Mouse (Mus musculus) midbrain, embryonic 13.5 days (tissue): ENCODE results near the gene Grin2d. TPM values are rescaled to one million over a fixed set of nuclear protein-coding genes. Genes with fewer than 3 reads are reported as not detected.

Source experiments
- ATAC-seq: fragments of 200-750 bp; cut with Nextera tagmentation; 2 replicates; pipeline ENCODE4 v1.8.0; 2017; ENCODE audit warnings: mild to moderate bottlenecking, moderate TSS enrichment, moderate library complexity
- H3K27ac ChIP-seq: fragments of 300-500 bp; sonication (generic); 2 replicates; pipeline ENCODE4 v1.5.1; 2015; ENCODE audit warnings: inconsistent platforms, mild to moderate bottlenecking, moderate library complexity
- H3K27me3 ChIP-seq: fragments of 300-500 bp; sonication (generic); 2 replicates; pipeline ENCODE4 v1.6.1; 2015; ENCODE audit warnings: mild to moderate bottlenecking, inconsistent platforms
- H3K36me3 ChIP-seq: fragments of 300-500 bp; sonication (generic); 2 replicates; pipeline ENCODE4 v1.6.1; 2015; ENCODE audit warnings: mild to moderate bottlenecking, inconsistent platforms
- H3K4me1 ChIP-seq: fragments of 300-500 bp; sonication (generic); replicated peaks from 2 replicates; pipeline ENCODE4 v1.6.1; 2015; ENCODE audit warnings: inconsistent platforms
- H3K4me2 ChIP-seq: fragments of 300-500 bp; sonication (generic); replicated peaks from 2 replicates; pipeline ENCODE4 v1.6.1; 2015; ENCODE audit warnings: moderate library complexity, mild to moderate bottlenecking, inconsistent platforms
- H3K4me3 ChIP-seq: fragments of 300-500 bp; sonication (generic); replicated peaks from 2 replicates; pipeline ENCODE4 v1.5.1; 2015; ENCODE audit warnings: mild to moderate bottlenecking, inconsistent platforms
- H3K9ac ChIP-seq: fragments of 300-500 bp; sonication (generic); replicated peaks from 2 replicates; pipeline ENCODE4 v1.6.1; 2015; ENCODE audit warnings: mild to moderate bottlenecking, inconsistent platforms
- H3K9me3 ChIP-seq: fragments of 300-500 bp; sonication (generic); 2 replicates; pipeline ENCODE4 v1.6.1; 2016; ENCODE audit warnings: mild to moderate bottlenecking, inconsistent platforms
- WGBS: fragments of 180-500 bp; shearing (Covaris S2); methylation state at CpG from one replicate; pipeline ENCODE4 v1.1.7; 2015; 5-methylcytosine and 5-hydroxymethylcytosine counted together
- polyA plus RNA-seq: library from polyadenylated mRNA; unstranded; fragments of >200 nt; fragmentation: Nextera tagmentation; extraction: Ambion mirVana; gene quantifications from 2 replicates; pipeline ENCODE4 v1.2.1, GENCODE M21; 2015

The Grin2d gene
- polyA plus RNA-seq, 1 experiment from 2014 or later, result 1.3 TPM

DNA sequence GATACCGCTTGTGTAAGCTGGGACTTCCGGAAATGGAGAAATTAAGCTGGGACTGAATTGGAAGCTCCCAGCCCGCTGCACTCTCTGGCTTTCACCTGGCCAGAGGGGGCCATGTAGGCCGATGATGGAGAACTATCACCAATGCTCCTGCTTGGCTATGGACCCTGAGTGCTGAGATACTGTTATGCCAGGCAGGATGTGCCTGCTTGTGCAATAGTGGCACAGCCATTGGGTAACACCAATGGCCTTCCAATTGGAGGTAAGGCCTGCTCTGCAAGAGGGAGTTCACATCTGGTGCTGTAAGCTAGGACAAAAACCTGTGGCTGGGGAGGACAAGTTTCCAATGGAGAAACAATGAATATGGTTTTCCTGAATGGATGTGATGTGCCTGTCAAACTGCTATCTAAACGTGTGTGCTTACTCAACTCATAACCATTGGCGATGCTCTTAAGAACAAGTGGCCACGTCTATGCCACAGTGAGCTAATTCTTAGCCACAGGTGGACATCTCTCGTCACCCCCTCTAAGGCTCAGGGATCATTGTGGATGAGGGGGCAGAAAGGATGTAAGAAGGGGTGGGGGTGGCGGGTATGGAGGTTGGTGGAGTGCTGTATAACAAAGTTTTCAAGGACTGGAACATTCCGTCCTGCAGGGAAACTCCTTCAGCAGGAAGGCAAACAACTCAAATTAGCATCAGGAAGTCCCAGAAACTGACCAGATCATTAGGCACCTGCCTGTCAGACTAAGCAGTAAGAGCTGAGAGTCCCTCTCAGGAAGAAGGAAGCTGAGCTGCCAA lies 35.0 kb downstream of the Grin2d start:
- 86% methylated on average over 10 of the region's 10 CpGs for WGBS
- H3K4me2 ChIP-seq, result no peak overlapping the region

DNA sequence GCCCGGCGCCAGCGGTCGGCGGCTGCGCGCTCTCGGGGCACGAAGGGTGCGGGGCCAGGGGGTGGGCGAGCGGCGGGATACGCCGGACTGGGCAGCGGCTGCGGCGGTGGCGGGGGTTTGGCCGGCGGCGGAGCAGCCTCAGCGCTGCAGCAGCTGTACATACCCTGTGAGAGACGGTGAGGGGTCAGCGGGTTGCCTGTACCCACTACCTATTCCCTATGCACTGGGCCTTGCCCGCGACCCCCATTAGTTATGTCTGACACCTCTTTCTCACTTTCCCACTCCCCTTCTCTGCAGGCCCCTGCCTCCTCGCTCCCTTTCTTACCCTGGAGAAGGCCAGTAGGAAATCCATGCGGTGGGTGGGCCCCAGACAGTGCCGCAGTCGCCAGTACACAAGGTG lies 44.3 kb downstream of the Grin2d start:
- peak overlapping the region; percentile 49 for H3K4me2 ChIP-seq
- H3K36me3 ChIP-seq, result peaks cover 6% of the 10 kb centered on the region; the same call in 1 of the 2 replicates
- H3K27me3 ChIP-seq, result peaks cover 64% of the 10 kb centered on the region
- peaks cover 35% of the 10 kb centered on the region for H3K4me1 ChIP-seq
- no peaks in the 10 kb centered on the region for H3K9me3 ChIP-seq
- peak overlapping the region; percentile 32; the same call in 1 of the 2 replicates for H3K9ac ChIP-seq
- ATAC-seq, result no peak
- WGBS, result 3% methylated on average over 31 of the region's 31 CpGs
- H3K27ac ChIP-seq, result no peak overlapping the region
- peak overlapping the region; percentile 31 for H3K4me3 ChIP-seq

More for the DNA sequence above, 35.0 kb downstream of the Grin2d start:
- no peak overlapping the region for H3K4me3 ChIP-seq
- H3K27me3 ChIP-seq, result peaks cover 16% of the 10 kb centered on the region
- no peak for ATAC-seq
- no peaks in the 10 kb centered on the region for H3K36me3 ChIP-seq
- no peaks in the 10 kb centered on the region for H3K9me3 ChIP-seq
- H3K27ac ChIP-seq, result no peak overlapping the region
- H3K9ac ChIP-seq, result no peak overlapping the region
- no peaks in the 10 kb centered on the region for H3K4me1 ChIP-seq

DNA sequence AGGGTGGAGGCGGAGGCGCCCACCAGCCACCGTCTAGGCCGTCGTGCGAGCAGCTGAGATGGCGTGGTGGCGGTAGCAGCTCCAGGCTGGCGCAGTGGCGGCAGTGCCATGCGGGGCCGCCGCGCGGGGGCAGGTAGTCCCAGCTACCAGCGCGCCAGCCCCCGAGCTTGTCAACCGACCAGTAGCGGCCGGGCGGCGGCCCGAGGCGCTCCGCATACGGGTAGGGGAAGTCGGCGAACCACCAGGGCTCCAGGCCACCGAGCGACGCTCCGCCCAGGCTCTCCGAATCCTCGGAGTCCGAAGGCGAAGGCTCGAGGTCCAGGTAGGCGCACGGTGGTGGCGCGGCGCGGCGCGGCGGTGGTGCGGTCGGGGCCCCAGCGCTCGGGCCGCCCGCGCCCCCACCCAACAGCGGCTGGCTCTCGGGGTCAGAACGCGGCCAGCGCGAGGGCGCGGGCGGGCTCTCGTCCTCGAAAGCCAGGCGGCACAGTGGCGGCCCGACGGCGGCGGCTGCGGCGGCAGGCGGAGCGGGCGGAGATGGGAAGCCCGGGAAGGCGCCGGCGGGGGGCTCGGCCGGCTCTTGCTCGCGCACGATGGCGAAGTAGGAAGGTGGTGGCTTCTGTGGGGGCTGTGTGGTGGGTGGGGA lies 44.9 kb downstream of the Grin2d start:
- Histone ChIP-seq H3K4me3 (peak overlapping the region; percentile 31), H3K27ac (no peak overlapping the region), H3K9ac (peak overlapping the region; percentile 32; the same call in 1 of the 2 replicates), H3K27me3 (peaks cover 64% of the 10 kb centered on the region), H3K4me2 (peak overlapping the region; percentile 49), H3K9me3 (no peaks in the 10 kb centered on the region), H3K36me3 (peaks cover 12% of the 10 kb centered on the region), H3K4me1 (peaks cover 35% of the 10 kb centered on the region)
- under 1% methylated on average over 80 of the region's 86 CpGs for WGBS
- no peak for ATAC-seq

DNA sequence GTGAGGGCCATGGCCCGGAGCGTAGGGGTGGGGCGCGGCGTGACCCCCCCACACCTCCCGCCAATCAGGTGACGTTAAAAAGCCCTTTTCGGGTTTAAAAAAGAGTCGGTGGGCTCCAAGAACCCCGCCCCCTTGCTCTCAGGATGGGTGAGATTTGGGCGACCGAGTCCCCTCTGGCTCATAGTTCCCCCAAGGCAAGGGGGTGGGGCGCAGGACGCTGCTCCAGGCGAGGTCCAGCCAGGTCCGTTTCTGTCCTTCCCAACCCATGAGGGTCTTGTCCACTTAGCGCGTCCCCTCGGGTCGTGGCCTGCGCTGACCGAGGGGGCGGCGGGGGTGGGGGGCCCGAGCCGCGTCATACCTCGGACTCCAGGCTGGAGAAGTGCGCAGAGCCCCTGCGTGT lies 45.8 kb downstream of the Grin2d start:
- Histone ChIP-seq H3K4me2 (peak overlapping the region; percentile 49), H3K4me1 (peaks cover 35% of the 10 kb centered on the region), H3K9me3 (no peaks in the 10 kb centered on the region), H3K4me3 (peak overlapping the region; percentile 31), H3K27ac (no peak overlapping the region), H3K36me3 (peaks cover 20% of the 10 kb centered on the region), H3K27me3 (peaks cover 60% of the 10 kb centered on the region), H3K9ac (peak overlapping the region; percentile 23; the same call in 1 of the 2 replicates)
- WGBS, result 11% methylated on average over 30 of the region's 30 CpGs
- ATAC-seq, result no peak

DNA sequence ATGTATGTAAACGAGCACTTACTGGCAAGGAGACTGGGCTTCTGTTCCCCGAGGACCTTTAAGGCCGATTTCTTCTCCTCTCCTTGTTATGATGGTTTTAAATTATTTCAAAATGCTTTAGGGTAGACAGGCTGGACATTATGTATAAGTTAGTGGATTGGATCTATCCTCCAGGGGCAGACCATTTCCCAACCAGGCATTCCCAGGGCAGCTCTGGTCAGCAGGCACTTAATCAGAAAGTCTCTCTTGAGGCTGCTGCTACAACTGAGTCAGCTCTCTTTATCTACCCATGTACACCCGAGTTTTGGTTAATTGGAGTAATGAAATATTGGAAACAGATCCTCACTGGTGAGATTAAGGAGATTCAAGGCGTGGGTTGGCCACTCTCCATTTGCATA lies 47.1 kb downstream of the Grin2d start:
- Histone ChIP-seq H3K27ac (peak overlapping the region; percentile 90), H3K27me3 (peaks cover 49% of the 10 kb centered on the region), H3K9ac (peak overlapping the region; percentile 69; the same call in 1 of the 2 replicates), H3K4me3 (peak overlapping the region; percentile 70), H3K4me2 (peak overlapping the region; percentile 89), H3K36me3 (peaks cover 33% of the 10 kb centered on the region), H3K4me1 (peaks cover 35% of the 10 kb centered on the region), H3K9me3 (no peaks in the 10 kb centered on the region)
- ATAC-seq, result no peak; the same call in 1 of the 2 replicates
- 17% methylated on average over 5 of the region's 5 CpGs for WGBS

DNA sequence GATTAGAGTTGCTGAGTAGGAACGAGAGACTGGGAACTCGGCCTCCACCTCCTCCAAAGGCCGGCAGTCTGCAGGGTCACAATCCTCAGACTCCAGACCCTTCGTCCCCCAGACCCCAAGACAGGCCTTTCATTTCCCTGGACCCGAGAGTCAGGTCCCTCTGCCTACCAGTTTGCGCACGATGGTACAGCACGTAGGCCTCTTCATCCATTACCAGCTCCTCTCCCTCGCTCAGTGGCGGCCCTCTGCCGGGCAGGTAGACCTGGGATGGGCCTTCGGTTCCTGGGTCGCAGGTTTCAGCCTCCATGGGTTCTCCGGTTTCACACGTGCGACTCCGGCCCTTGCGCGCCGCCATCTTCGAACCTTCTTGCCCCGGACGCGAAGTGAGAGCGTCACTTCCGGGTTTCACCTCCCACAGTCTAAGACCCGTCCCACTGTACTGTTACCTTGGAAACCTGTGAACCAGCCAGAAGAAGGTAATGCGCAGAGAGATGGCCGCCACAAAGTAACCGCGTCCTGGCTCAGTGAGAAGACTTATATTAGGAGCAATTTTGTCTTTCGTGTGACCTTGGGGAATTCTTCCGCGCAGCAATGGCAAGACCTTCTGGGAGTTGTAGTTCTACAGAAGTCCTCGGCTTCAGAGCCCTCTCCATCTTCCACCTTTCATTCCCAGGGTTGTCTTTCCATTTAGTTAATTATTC lies 47.6 kb downstream of the Grin2d start, which contains the start of gene Grwd1:
Grwd1 (minus strand) TSS at position 518 of the 701 bp plus-strand sequence.
- Histone ChIP-seq H3K27ac (peak within 1 kb of the TSS; percentile 90), H3K4me3 (peak within 1 kb of the TSS; percentile 70), H3K36me3 (peaks cover 39% of the 10 kb centered on the region), H3K4me1 (peaks cover 35% of the 10 kb centered on the region), H3K9ac (peak within 1 kb of the TSS; percentile 69), H3K9me3 (no peaks in the 10 kb centered on the region), H3K4me2 (peak within 1 kb of the TSS; percentile 89), H3K27me3 (peaks cover 44% of the 10 kb centered on the region)
- ATAC-seq, result peak; percentile 94
- under 1% methylated on average over 35 of the region's 35 CpGs for WGBS

DNA sequence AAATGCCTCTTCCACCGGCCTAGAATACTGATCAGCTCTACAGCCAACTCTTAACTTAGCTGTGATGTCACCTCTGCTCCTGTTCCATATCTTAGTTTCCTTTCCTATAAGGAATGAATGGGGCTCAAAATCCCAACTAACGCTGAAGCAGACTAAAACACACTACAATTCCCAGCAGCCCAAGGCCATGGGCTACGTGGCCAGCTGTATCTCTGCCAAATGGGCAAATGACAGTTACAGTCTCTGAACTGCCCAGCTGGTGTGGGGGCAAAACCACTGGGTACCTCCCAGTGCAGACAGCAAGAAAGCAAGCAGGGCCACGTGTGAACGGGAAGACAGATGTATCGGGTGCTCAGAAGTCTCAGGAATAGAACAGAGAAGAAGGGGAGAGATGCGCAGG lies 51.5 kb downstream of the Grin2d start:
- Histone ChIP-seq H3K9ac (no peak overlapping the region), H3K27me3 (peaks cover 5% of the 10 kb centered on the region), H3K36me3 (peaks cover 63% of the 10 kb centered on the region), H3K4me1 (peaks cover 17% of the 10 kb centered on the region), H3K9me3 (no peaks in the 10 kb centered on the region), H3K4me2 (no peak overlapping the region), H3K4me3 (no peak overlapping the region), H3K27ac (no peak overlapping the region)
- no peak for ATAC-seq
- WGBS, result 98% methylated on average over 7 of the region's 7 CpGs

DNA sequence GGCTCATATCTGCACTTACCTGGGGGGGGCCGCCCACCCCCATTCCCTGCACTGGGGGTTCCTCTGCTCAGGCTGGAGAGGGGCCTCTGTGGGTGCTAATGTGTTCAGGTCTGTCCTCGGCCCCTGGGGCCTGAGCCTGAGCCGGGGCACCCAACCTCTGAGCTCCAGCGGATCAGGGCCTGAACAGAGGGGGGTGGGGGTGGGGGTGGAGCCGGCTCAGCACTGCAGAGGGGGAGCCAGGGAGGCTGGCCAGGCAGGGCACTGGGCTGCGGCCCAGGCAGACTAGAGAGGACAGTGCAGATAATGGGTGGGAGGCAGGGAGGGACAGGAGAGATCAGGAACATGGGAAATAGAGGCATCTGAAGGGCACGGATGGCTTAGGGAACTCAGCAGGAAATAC lies 53.6 kb downstream of the Grin2d start, which contains the start of gene Kcnj14:
Kcnj14 (minus strand) TSS at position 185 of the 400 bp plus-strand sequence.
- no peaks in the 10 kb centered on the region for H3K9me3 ChIP-seq
- no peak within 1 kb of the TSS for H3K4me3 ChIP-seq
- 67% methylated on average over 7 of the region's 7 CpGs for WGBS
- H3K27ac ChIP-seq, result no peak within 1 kb of the TSS
- no peak within 1 kb of the TSS for H3K4me2 ChIP-seq
- peaks cover 63% of the 10 kb centered on the region for H3K36me3 ChIP-seq
- H3K27me3 ChIP-seq, result peaks cover 11% of the 10 kb centered on the region
- ATAC-seq, result no peak
- H3K4me1 ChIP-seq, result peaks cover 3% of the 10 kb centered on the region
- no peak within 1 kb of the TSS for H3K9ac ChIP-seq

DNA sequence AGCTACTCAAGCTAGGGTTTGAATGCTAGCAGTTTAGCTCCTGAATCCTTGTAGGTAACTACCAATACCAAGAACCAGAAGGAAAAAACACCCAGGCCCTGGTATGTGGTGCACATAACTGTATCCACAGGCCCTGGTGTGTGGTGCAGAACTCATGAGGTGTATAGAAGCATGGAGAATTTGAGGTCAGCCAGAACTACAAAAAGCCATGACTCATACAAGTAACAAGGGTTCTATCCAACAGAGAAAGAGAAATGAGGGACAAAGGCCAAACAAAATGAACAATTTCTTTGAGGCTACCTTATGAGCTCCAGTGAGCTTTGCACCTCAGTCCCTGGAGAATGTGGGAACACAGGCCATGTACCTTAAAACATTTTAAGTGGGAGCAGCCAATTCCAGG lies 57.3 kb downstream of the Grin2d start:
- Histone ChIP-seq H3K4me3 (no peak overlapping the region), H3K36me3 (peaks cover 27% of the 10 kb centered on the region)
- ATAC-seq, result no peak

DNA sequence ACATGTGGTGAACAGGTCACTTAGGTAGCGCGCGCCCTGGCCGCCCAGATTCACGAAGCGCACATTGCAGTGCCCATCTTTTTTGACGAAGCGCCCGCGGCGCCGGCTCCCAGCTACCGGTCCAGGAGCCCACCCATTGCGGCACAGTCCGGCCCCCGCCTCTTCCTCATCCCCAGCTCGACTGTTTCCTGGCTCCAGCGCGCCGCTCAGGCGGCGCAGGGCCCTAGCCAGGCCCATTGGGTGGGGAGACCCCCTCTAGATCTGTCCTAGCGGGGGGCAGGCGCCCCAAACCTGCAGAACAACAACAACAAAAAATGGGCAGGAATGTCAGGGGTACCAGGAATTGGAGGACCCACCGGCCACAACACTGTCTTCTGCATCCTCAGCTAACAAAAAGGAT lies 58.3 kb downstream of the Grin2d start:
- Histone ChIP-seq H3K9ac (no peak overlapping the region), H3K27ac (no peak overlapping the region), H3K4me1 (peaks cover 13% of the 10 kb centered on the region), H3K36me3 (peaks cover 16% of the 10 kb centered on the region), H3K4me2 (0 out of 2 replicates have a peak overlapping the region, but pooled peaks have one; percentile 6), H3K4me3 (no peak overlapping the region; the same call in 1 of the 2 replicates), H3K9me3 (no peaks in the 10 kb centered on the region), H3K27me3 (peaks cover 22% of the 10 kb centered on the region)
- WGBS, result 10% methylated on average over 24 of the region's 25 CpGs
- no peak for ATAC-seq

More for the DNA sequence above, 57.3 kb downstream of the Grin2d start:
- H3K9me3 ChIP-seq, result no peaks in the 10 kb centered on the region
- no peak overlapping the region for H3K27ac ChIP-seq
- H3K4me1 ChIP-seq, result peaks cover 2% of the 10 kb centered on the region
- H3K4me2 ChIP-seq, result no peak overlapping the region
- no peak overlapping the region for H3K9ac ChIP-seq
- H3K27me3 ChIP-seq, result peaks cover 22% of the 10 kb centered on the region

DNA sequence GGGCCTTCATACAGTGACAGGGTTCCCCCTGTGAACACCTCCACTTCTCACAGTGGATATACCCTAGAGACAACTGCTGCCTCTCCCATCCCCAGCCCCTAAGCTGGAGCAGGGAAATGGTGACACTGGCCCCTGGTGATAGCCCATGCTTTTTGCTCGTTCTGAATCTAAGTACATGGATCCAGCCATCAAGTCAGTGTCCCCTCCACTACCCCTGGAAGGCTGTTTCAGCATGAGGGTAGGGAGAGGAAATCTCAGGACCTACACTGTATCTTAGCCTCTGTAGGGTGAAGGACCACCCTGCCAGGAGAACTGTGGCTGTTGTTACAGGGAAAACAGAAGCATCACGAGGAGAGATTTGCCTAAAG lies 62.2 kb downstream of the Grin2d start:
- Histone ChIP-seq H3K36me3 (peaks cover 20% of the 10 kb centered on the region), H3K4me2 (peak overlapping the region; percentile 53; the same call in 1 of the 2 replicates), H3K4me1 (peaks cover 36% of the 10 kb centered on the region), H3K27me3 (peaks cover 22% of the 10 kb centered on the region), H3K9ac (peak overlapping the region; percentile 19; the same call in 1 of the 2 replicates), H3K4me3 (no peak overlapping the region), H3K27ac (peak overlapping the region; percentile 70), H3K9me3 (no peaks in the 10 kb centered on the region)
- no peak for ATAC-seq
- 23% methylated on average over 2 of the region's 2 CpGs for whole genome bisulfite sequencing
